Mouse (Mus musculus) stomach, postnatal 0 days (tissue): ENCODE data around the gene Nr2f2.

Source experiments
- CTCF ChIP-seq: IDR thresholded peaks from 2 replicates; pipeline ENCODE4 v1.5.1; 2016; ENCODE audit warnings: antibody characterized with exemption, low read depth, mild to moderate bottlenecking, moderate library complexity
- EP300 ChIP-seq: optimal IDR thresholded peaks from 2 replicates; pipeline ENCODE3; 2016; ENCODE audit warnings: antibody characterized with exemption

GRCm38 (mm10) chr7:70329521-70330206, 36.9 kb downstream of the Nr2f2 start:
- TF ChIP-seq CTCF (no peak), EP300 (no peak)
